Mouse (Mus musculus): ENCODE measurements around the gene Ess2.

Ess2 gene

GRCm38 (mm10) chr16:17921325-17922162 is 10.4 kb upstream of the Ess2 start:
- DNase-seq (ENCODE audit: low read depth): peak; percentile 97

- DNase-seq (ENCODE audit: low read depth): no peak
These were observed 9.4 kb upstream of the Ess2 start for GRCm38 (mm10) chr16:17920586-17920985.

GRCm38 (mm10) chr16:17914307-17915249 is 3.4 kb upstream of the Ess2 start, which contains the start of gene Gsc2:
Gene Gsc2, minus strand, starts transcription at chr16:17915059.
- DNase-seq (ENCODE audit: low read depth): peak; percentile 46

- no peak for DNase-seq (ENCODE audit: low read depth)
These were observed 12.7 kb downstream of the Ess2 start, which contains the start of the genes Dgcr2 and Tssk2 for GRCm38 (mm10) chr16:17898462-17898861. Gene Dgcr2, minus strand, starts transcription at chr16:17898562. Gene Tssk2, plus strand, starts transcription at chr16:17898637.

- DNase-seq (ENCODE audit: low read depth): no peak
These were observed 15.1 kb downstream of the Ess2 start for GRCm38 (mm10) chr16:17896091-17896490.

GRCm38 (mm10) chr16:17893923-17894322 is 17.2 kb downstream of the Ess2 start, which contains the start of gene Tssk1:
Gene Tssk1, plus strand, starts transcription at chr16:17894223.
- no peak for DNase-seq (ENCODE audit: low read depth)

- no peak for DNase-seq (ENCODE audit: low read depth)
These were observed 18.5 kb downstream of the Ess2 start for GRCm38 (mm10) chr16:17892606-17893005.

GRCm38 (mm10) chr16:17891567-17891959 is 19.6 kb downstream of the Ess2 start, which contains the start of gene Gm20518:
Gene Gm20518, minus strand, starts transcription at chr16:17891671.
- DNase-seq (ENCODE audit: low read depth): peak; percentile 97

- no peak for DNase-seq (ENCODE audit: low read depth)
These were observed 20.1 kb downstream of the Ess2 start for GRCm38 (mm10) chr16:17890917-17891566.

- no peak for DNase-seq (ENCODE audit: low read depth)
These were observed 20.8 kb downstream of the Ess2 start for GRCm38 (mm10) chr16:17890342-17890727.

GRCm38 (mm10) chr16:17889689-17890341 is 21.3 kb downstream of the Ess2 start:
- no peak for DNase-seq (ENCODE audit: low read depth)

GRCm38 (mm10) chr16:17884116-17884515 is 27.0 kb downstream of the Ess2 start:
- no peak for DNase-seq (ENCODE audit: low read depth)

GRCm38 (mm10) chr16:17882196-17882595 is 29.0 kb downstream of the Ess2 start:
- no peak for DNase-seq (ENCODE audit: low read depth)

- no peak for DNase-seq (ENCODE audit: low read depth)
These were observed 31.6 kb downstream of the Ess2 start for GRCm38 (mm10) chr16:17879571-17879970.

- no peak for DNase-seq (ENCODE audit: low read depth)
These were observed 35.1 kb downstream of the Ess2 start for GRCm38 (mm10) chr16:17876096-17876495.

- no peak for DNase-seq (ENCODE audit: low read depth)
These were observed 36.0 kb downstream of the Ess2 start for GRCm38 (mm10) chr16:17875174-17875573.

GRCm38 (mm10) chr16:17872995-17873394 is 38.2 kb downstream of the Ess2 start:
- DNase-seq (ENCODE audit: low read depth): no peak

GRCm38 (mm10) chr16:17871248-17871647 is 39.9 kb downstream of the Ess2 start:
- no peak for DNase-seq (ENCODE audit: low read depth)

- DNase-seq (ENCODE audit: low read depth): no peak
These were observed 45.4 kb downstream of the Ess2 start for GRCm38 (mm10) chr16:17865770-17866169.

GRCm38 (mm10) chr16:17865293-17865692 is 45.9 kb downstream of the Ess2 start:
- no peak for DNase-seq (ENCODE audit: low read depth)

- DNase-seq (ENCODE audit: low read depth): peak; percentile 37
These were observed 52.6 kb downstream of the Ess2 start for GRCm38 (mm10) chr16:17858592-17858991.
